Mouse (Mus musculus): ENCODE data around the gene 1700102P08Rik. TPM values are rescaled to one million over a fixed set of nuclear protein-coding genes. Genes with fewer than 3 reads are reported as not detected.
A peak's percentile ranks its signal among the peaks of the same experiment; 100 is the strongest.

1700102P08Rik gene
- polyA plus RNA-seq, 1 experiment from 2014 or later: 2.0 TPM

DNA sequence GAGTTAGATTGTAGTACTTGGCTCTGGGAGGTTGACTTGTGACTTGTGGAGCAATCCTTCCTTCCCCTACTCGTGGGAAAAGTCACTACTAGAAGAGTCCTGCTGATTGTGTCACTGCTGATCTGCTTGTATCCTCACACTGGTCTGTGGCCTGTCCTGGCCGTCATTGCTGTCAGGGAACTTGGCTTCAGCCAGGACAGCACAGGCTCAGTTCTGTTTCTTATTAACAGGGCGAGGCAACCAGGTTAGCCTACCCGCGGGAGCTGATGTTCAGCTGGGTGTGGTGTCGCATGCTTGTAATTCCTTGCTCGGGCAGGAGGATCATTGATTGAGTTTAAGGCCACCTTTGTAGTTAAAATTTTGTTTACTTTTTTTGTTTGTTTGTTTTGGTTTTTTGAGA lies 7.6 kb upstream of the 1700102P08Rik start:
- 88% methylated on average over 7 of the region's 7 CpGs for WGBS
- peaks cover 98% of the 10 kb centered on the region for H3K36me3 ChIP-seq (ENCODE audit: poor library complexity, severe bottlenecking)
- H3K27me3 ChIP-seq: no peaks in the 10 kb centered on the region
- no peak overlapping the region for H3K4me3 ChIP-seq
- no peak overlapping the region for H3K4me2 ChIP-seq
- no peak for ATAC-seq
- H3K27ac ChIP-seq: no peak overlapping the region
- H3K9me3 ChIP-seq (replicated peaks): no peaks in the 10 kb centered on the region
- no peaks in the 10 kb centered on the region for H3K4me1 ChIP-seq
- no peak overlapping the region for H3K9ac ChIP-seq

DNA sequence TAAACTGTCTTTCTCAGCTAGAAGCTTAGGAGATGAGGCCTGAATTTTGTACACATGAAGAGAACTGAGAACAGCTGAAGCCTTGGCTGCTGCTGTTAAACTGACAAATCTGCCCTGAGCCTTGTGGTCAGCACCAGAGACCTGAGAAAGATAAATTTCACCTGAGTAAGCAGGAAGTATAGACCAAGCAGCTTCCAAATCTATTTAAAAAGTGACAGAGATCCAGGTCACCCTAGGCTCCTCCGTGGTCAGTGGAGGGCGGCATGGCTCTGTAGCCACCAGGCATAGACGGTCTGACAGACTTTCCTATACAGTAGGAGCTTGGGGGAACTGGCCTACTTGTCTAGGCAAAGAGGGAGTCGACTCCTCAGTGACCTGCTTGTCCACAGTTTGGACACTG lies 5.8 kb upstream of the 1700102P08Rik start:
- Histone ChIP-seq H3K9me3 (replicated peaks) (no peaks in the 10 kb centered on the region), H3K4me3 (no peak overlapping the region), H3K36me3 (ENCODE audit: poor library complexity, severe bottlenecking) (peaks cover 97% of the 10 kb centered on the region), H3K4me2 (no peak overlapping the region), H3K9ac (no peak overlapping the region), H3K4me1 (no peaks in the 10 kb centered on the region), H3K27me3 (no peaks in the 10 kb centered on the region), H3K27ac (no peak overlapping the region)
- WGBS: 94% methylated on average over 4 of the region's 4 CpGs
- no peak for ATAC-seq

DNA sequence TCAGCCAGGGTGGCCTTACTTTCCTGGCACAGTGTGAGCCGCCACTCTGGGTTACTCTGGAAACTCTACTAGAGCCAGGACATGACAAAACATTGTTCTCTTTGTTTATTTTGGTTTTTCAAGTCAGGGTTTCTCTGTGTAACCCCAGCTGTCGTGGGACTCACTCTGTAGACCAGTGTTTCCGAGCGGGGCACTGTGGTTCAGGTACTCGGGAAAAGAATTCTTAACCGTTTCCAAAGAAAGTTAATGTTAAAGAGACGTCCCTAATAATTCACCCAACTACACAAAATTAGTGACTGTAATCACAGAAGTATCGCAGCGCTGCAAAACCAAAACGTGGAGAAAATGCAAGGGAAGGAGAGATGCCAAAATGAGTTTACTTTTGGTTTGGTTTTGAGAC lies 4.0 kb upstream of the 1700102P08Rik start:
- Histone ChIP-seq H3K4me1 (no peaks in the 10 kb centered on the region), H3K4me2 (no peak overlapping the region), H3K4me3 (no peak overlapping the region), H3K9me3 (replicated peaks) (no peaks in the 10 kb centered on the region), H3K36me3 (ENCODE audit: poor library complexity, severe bottlenecking) (peaks cover 97% of the 10 kb centered on the region), H3K27me3 (no peaks in the 10 kb centered on the region), H3K27ac (no peak overlapping the region), H3K9ac (no peak overlapping the region)
- WGBS: 91% methylated on average over 10 of the region's 10 CpGs
- no peak for ATAC-seq

DNA sequence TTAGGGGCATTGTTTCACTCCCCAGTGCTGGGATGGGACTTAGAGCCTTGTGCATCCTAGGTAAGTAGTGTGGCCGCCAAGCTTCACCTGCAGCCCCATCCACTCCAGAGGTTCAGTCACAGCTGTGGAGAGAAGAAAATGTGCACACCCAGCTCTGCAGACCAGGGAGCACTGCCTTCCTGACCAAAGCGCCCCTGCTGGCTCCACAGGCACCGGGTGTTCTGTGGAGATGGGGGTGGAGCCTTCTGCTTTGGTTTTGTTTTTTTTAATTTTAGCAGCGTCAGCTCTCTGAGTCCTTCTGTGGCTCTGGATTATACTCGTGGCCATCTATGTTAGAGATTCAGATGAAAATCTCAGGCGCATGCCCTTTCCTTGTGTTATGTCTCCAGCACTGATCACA lies 3.4 kb upstream of the 1700102P08Rik start:
- H3K27me3 ChIP-seq: no peaks in the 10 kb centered on the region
- no peaks in the 10 kb centered on the region for H3K9me3 ChIP-seq (replicated peaks)
- no peak for ATAC-seq
- no peak overlapping the region for H3K9ac ChIP-seq
- H3K4me1 ChIP-seq: no peaks in the 10 kb centered on the region
- no peak overlapping the region for H3K4me3 ChIP-seq
- 86% methylated on average over 6 of the region's 6 CpGs for WGBS
- H3K36me3 ChIP-seq (ENCODE audit: poor library complexity, severe bottlenecking): peaks cover 97% of the 10 kb centered on the region
- H3K27ac ChIP-seq: no peak overlapping the region
- no peak overlapping the region for H3K4me2 ChIP-seq

DNA sequence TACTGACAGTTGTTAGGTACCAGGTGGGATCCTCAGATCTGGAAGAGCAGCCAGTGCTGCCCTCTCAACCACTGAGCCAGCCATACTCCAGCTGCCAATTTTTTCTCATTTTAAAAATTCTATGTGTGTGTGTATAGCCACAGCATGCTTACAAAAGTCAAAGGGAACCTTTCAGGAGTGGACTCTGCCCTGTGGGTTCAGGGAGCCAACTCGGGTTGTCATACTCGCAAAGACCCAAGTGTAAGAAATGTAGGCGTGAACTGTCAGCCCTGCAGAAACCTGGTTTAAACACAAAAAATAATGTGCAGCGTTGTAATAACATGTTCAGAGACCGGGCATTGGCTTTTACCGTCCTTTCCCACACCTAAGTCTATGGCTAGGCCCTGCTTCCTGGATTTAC lies 1.6 kb downstream of the 1700102P08Rik start:
- Histone ChIP-seq H3K27ac (no peak overlapping the region), H3K4me2 (no peak overlapping the region), H3K9ac (no peak overlapping the region), H3K36me3 (ENCODE audit: poor library complexity, severe bottlenecking) (peaks cover 54% of the 10 kb centered on the region), H3K4me1 (no peaks in the 10 kb centered on the region), H3K27me3 (no peaks in the 10 kb centered on the region), H3K9me3 (replicated peaks) (no peaks in the 10 kb centered on the region), H3K4me3 (no peak overlapping the region)
- 96% methylated on average over 6 of the region's 6 CpGs for WGBS
- no peak for ATAC-seq

DNA sequence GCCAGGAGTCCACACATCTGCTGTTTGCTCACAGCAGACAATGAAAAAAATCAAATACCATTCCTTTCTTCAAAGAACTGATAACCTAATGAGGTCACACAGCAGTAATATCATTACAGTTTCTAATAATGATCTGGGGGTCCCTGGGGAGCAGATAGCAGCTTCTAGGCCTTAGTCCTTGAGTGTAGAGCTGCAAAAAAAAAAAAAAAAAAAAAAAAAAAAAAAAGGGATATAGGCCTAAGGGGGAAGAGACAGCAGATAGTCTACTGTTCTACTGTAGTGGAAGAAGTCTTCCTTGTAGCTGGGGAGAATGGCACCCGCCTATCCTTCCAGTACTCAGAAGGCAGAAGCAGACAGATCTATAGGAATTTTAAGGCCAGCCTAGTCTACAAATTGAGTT lies 2.8 kb downstream of the 1700102P08Rik start:
- Histone ChIP-seq H3K4me2 (no peak overlapping the region), H3K4me3 (no peak overlapping the region), H3K9me3 (replicated peaks) (no peaks in the 10 kb centered on the region), H3K4me1 (peaks cover under 1% of the 10 kb centered on the region; the same call in 1 of the 2 replicates), H3K27ac (no peak overlapping the region), H3K9ac (no peak overlapping the region), H3K27me3 (no peaks in the 10 kb centered on the region), H3K36me3 (ENCODE audit: poor library complexity, severe bottlenecking) (peaks cover 44% of the 10 kb centered on the region)
- WGBS: 96% methylated on average over 1 of the region's 1 CpGs
- no peak for ATAC-seq

DNA sequence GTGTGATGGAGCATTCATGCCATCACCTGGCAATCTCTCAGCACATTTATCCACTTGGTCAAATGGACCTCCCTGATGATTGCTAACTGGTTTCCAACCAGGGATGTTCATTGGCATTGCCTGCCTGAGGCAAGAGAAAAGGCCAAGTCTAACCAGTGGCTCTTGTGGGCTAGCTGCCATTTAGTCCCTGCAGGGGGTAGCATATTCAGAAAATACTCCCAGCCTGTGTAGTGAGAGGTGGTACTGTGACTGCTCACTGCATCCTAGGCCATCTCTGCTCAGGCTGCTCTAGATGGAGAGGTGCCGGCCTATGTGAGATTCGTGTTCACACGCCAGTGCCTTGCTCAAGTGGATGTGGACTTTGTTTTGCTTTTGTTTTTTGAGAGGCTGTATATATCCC lies 5.7 kb downstream of the 1700102P08Rik start:
- H3K27me3 ChIP-seq: no peaks in the 10 kb centered on the region
- 94% methylated on average over 3 of the region's 3 CpGs for WGBS
- no peak for ATAC-seq

DNA sequence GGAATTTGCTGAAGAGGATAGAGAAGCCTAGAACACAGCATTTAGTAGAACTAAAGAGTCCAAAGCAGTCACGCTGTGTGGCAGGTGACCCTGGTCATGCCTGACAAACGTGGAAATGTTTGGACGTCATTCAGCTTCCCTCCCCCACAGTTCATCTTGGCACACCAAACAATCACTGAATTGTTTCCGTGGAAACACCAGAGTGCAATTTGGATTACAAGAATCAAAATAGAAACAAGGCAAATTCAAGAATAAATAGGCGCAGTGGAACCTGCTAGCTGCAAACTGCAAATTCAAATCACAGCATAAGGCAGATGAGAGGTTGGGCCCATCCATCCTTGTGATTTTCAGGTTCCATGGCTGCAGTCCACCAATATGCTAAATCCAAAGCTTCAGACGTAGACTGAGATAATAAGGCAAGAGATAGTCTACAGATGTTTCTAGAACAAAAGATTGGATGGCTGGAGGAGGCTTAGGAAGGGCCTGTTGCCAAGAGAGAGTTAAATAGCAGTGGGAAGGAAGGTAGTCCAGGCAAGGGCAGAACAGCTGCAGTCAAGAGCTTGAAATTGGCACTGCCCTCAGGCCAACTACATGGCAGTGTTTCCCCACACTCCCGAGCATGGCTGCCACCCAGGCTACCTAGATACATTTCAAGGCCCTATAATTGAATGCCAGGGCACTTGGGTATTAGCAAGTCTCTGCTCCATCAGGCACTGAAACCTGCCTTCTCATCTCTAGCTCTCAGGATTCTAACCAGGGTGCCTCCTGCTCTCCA lies 8.8 kb downstream of the 1700102P08Rik start:
- H3K27me3 ChIP-seq: no peaks in the 10 kb centered on the region
- H3K9ac ChIP-seq: no peak overlapping the region
- 39% methylated on average over 7 of the region's 7 CpGs for WGBS
- no peak overlapping the region for H3K4me3 ChIP-seq
- no peaks in the 10 kb centered on the region for H3K9me3 ChIP-seq (replicated peaks)
- no peak overlapping the region for H3K4me2 ChIP-seq
- no peak for ATAC-seq
- 0 out of 2 replicates have a peak, but pooled peaks cover 5% of the 10 kb centered on the region for H3K36me3 ChIP-seq (ENCODE audit: poor library complexity, severe bottlenecking)
- H3K27ac ChIP-seq: peak overlapping the region; percentile 10; the same call in 1 of the 2 replicates
- H3K4me1 ChIP-seq: peaks cover 14% of the 10 kb centered on the region

More for the DNA sequence above, 5.7 kb downstream of the 1700102P08Rik start:
- peaks cover 15% of the 10 kb centered on the region for H3K36me3 ChIP-seq (ENCODE audit: poor library complexity, severe bottlenecking)
- no peak overlapping the region for H3K4me2 ChIP-seq
- no peak overlapping the region for H3K27ac ChIP-seq
- H3K4me1 ChIP-seq: peaks cover 14% of the 10 kb centered on the region
- no peak overlapping the region for H3K9ac ChIP-seq
- H3K4me3 ChIP-seq: no peak overlapping the region
- H3K9me3 ChIP-seq (replicated peaks): no peaks in the 10 kb centered on the region

DNA sequence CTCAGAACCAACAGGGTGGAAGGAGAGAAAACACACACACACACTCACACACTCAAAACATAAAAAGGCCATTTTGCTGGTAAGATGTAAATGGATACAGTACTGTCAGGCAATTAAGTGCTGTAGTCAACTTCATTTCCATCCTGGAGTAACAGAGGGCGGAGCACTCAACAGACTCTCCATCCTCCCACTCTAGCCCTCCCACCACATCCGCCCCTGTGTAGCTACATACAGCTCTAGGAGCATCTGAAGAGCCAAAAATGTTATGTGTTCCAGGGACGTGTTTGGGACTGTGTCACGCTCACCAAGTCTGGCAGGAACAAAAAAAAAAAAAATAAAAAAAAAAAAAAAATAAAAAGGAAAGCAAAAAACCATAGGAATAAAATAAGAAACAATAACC lies 10.5 kb downstream of the 1700102P08Rik start:
- no peaks in the 10 kb centered on the region for H3K9me3 ChIP-seq (replicated peaks)
- no peak for ATAC-seq
- H3K27me3 ChIP-seq: no peaks in the 10 kb centered on the region
- H3K27ac ChIP-seq: no peak overlapping the region
- H3K36me3 ChIP-seq (ENCODE audit: poor library complexity, severe bottlenecking): no peaks in the 10 kb centered on the region
- no peak overlapping the region for H3K4me2 ChIP-seq
- H3K4me1 ChIP-seq: peaks cover 14% of the 10 kb centered on the region
- no peak overlapping the region for H3K4me3 ChIP-seq
- 83% methylated on average over 4 of the region's 4 CpGs for WGBS
- H3K9ac ChIP-seq: no peak overlapping the region

DNA sequence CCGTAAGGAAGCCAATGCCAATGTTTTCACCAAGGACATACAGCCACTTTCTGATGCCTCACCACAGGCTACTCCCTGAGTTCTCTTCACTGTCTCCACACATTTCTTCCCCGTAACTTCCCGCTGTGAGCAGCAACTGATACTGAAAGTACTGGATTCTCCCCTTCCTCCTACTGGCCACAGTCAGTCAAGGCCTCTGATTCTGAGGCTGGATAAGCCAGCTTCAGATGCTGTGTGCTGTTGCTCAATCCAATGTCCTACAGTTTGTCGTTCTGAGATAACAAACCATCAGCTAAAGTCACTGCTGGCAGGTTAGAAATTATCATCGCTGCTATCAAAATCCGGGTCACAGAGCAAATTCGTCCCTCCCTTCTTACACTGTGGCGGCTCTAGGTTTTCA lies 11.8 kb downstream of the 1700102P08Rik start:
- H3K27me3 ChIP-seq: no peaks in the 10 kb centered on the region
- no peak overlapping the region for H3K9ac ChIP-seq
- H3K4me3 ChIP-seq: no peak overlapping the region
- no peaks in the 10 kb centered on the region for H3K9me3 ChIP-seq (replicated peaks)
- WGBS: 80% methylated on average over 8 of the region's 8 CpGs
- H3K36me3 ChIP-seq (ENCODE audit: poor library complexity, severe bottlenecking): no peaks in the 10 kb centered on the region
- no peak overlapping the region for H3K27ac ChIP-seq
- H3K4me1 ChIP-seq: peaks cover 14% of the 10 kb centered on the region
- no peak for ATAC-seq
- no peak overlapping the region for H3K4me2 ChIP-seq

DNA sequence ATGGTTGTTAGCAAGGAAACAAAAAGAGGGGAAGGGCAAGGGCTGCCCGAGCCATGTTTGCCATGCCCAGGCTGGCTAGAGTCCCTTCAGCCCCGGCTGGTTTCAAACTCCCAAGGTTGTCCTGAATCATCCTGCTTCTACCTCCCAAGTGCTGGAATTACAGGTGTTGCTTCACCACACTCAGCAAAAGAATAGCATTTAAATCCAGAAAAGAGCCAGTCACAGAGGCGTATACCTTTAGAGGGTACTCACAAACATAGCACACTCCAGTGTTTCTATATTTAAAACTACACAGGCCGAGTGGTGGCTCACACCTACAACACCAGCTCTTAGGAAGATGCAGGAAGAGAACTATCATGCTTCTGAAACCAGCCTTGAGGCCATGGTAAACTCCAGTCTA lies 16.9 kb downstream of the 1700102P08Rik start:
- Histone ChIP-seq H3K36me3 (ENCODE audit: poor library complexity, severe bottlenecking) (no peaks in the 10 kb centered on the region), H3K4me3 (no peak overlapping the region), H3K4me2 (no peak overlapping the region), H3K9me3 (replicated peaks) (no peaks in the 10 kb centered on the region), H3K9ac (no peak overlapping the region), H3K27ac (no peak overlapping the region), H3K27me3 (no peaks in the 10 kb centered on the region), H3K4me1 (peaks cover 14% of the 10 kb centered on the region; the same call in 1 of the 2 replicates)
- WGBS: 92% methylated on average over 4 of the region's 4 CpGs
- ATAC-seq: no peak

DNA sequence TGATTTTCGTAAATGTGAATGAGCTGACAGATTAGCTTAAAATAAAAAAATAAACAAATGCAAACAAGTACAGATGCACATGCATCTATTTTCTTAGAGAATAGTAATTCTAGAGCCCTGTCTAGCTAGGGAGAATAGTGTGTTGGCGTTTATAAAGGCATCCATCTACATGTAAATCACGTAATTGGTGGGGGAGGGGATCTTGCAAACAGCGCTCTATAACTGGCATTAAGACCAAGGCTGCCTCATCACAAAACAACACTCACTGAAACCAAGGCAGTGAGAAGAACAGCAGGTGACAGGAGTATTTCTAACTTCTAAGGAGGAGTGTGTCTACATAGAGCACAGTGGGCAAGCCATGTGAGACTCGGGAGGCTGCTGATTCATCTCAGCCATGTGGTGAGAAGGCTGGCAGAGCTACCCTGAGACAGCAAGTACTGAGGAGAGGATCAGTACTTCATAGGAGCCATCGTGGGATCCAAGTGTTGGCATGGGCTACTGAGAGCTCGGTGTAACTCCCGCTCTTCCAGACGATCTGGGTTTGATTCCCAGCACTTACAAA lies 18.9 kb downstream of the 1700102P08Rik start:
- Histone ChIP-seq H3K4me3 (no peak overlapping the region), H3K27ac (0 out of 2 replicates have a peak overlapping the region, but pooled peaks have one; percentile 14), H3K9me3 (replicated peaks) (no peaks in the 10 kb centered on the region), H3K4me2 (no peak overlapping the region), H3K27me3 (no peaks in the 10 kb centered on the region), H3K4me1 (peaks cover 14% of the 10 kb centered on the region; the same call in 1 of the 2 replicates), H3K9ac (no peak overlapping the region), H3K36me3 (ENCODE audit: poor library complexity, severe bottlenecking) (no peaks in the 10 kb centered on the region)
- ATAC-seq: no peak
- 74% methylated on average over 9 of the region's 9 CpGs for WGBS

All from forebrain, embryonic 13.5 days (tissue).